Mouse (Mus musculus) left cerebral cortex, postnatal 36 days (tissue): ENCODE measurements around the gene Smap1. TPM values are rescaled to one million over a fixed set of nuclear protein-coding genes. Genes with fewer than 3 reads are reported as not detected.

ENCODE experiments used
- DNase-seq, 2 experiments: peaks; one replicate each; pipeline ENCODE4 v3.0.0; 2021 to 2022; ENCODE audit warnings: low spot score in 2 of 2, mixed read lengths in 1 of 2
- intact Hi-C: fragments of 180-260 bp; cut with DNase I; formaldehyde crosslinking; loops from one replicate; pipeline ENCODE4 v1.15.1; 2025
- total RNA-seq, 2 experiments: library from RNA; stranded (reverse); gene quantifications; 2 replicates each; pipeline ENCODE4 v1.2.3; 2021

Gene Smap1
- total RNA-seq, 2 experiments from 2014 or later: 137 to 164 TPM

DNA sequence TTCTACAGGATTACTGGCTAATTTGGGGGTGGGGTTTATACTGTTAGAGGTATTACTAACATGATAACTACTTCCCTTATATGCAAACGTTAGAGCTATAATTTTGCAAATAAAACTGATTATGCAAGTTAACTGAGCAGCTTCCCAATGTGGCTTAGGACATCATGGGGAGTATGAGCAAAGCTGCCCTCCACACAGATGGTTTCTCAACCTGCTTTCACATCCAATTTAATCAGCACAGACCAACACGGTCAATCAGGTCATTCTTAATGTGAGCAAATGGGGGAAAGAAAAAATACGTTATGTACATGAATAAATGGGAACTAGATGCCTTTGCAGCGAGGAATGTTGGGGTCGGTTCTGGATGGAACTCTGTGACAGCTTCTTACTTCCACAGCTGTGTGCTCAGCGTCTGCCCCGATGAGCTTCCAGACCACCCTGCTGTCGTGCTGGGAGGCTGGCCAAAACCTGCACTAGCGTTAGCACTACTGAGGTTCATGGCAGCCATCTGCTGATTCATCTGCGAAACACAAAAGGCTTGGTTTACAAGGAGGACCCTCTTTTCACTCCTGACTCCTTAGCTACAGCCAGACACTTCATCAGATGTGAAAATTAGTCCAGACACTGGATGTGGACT, 76.0 kb downstream of the Smap1 start:
- DNase-seq: no peak
- intact Hi-C loops: no loop called here

DNA sequence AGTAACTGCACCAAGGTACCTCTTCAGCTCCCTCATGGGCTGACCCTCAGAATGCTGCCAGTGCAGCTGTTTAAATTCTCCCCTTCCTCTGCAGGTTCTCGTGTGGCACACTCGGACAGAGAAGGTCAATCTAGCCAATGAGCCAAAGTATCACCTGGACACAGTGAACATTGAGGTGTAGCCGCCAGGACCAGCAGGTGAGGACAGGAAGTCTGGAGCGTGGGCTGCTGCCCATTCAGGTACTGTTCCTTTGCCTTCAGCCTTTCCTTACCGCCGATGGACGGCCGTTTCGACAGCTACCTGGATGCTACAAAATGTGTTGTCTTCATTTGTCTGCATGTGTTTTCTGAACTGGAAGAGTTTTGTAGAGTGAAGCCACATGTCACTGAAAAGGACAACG, 77.1 kb downstream of the Smap1 start:
- DNase-seq: no peak
- intact Hi-C loops: no loop called here

DNA sequence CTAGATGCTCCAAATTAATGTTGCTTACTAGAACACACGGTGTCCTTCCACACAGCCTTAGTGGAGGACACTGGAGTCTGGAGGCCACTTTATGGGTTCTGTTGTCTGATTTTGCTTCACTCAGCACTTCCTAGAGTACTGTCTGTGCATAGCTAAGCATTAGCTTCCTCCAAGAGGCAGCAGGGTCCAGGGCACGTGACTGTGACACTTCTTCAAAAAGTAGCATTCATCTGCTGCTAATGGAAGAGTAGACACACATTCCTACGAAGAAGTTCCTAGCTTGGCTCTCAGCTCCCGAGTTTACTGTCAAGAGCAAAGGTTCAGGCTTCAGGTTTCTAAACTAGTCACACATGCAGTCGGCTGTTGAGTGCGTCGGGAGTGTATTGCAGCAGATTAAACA, 78.3 kb downstream of the Smap1 start:
- DNase-seq: no peak
- intact Hi-C loops: no loop called here

GRCm38 (mm10) chr1:23842629-23843028, 79.5 kb downstream of the Smap1 start:
- intact Hi-C loops: no loop called here
- DNase-seq: no peak

- intact Hi-C loops: no loop called here
These were observed 81.2 kb downstream of the Smap1 start for GRCm38 (mm10) chr1:23840924-23841323.

DNA sequence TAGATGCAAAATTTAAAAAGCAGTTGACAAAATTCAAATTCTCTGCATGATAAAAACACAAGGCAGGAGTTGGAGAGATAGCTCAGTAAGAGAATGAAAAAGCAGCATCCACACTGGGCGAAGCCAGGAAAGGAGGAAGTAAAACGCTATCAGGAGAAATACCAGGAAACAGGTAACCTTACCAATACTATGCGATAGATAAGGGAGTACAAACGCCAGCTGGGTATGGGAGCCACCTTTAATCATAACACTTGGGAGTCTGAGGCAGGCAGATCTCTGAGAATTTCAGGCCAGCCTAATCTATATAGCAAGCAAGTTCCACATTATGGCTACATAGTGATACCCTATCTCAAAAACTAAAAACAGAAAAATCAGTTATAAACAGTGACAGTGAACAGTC, 85.5 kb downstream of the Smap1 start:
- intact Hi-C loops: no loop called here
- DNase-seq: no peak

More at GRCm38 (mm10) chr1:23840924-23841323, 81.2 kb downstream of the Smap1 start:
- no peak for DNase-seq

DNA sequence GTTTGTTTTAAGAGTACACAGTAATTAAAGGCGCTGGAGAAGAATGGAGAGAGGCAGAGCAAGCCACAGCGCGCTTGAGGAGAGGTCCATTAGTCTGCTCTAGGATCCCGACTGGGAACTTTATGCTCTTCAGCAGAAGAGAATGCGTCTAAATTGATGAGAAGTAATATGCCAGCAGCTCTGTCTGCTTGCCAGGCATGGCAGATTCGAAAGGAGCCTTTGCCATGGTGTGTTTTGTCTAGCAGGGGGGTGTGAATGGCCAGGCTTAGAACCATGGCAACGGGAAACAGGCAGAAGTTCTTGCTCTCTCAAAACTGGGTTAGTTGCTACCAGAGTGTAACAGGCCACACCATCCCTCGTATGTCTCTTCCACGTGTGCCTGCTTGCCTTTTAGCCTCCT, 87.3 kb downstream of the Smap1 start:
- intact Hi-C loops: no loop called here
- DNase-seq: no peak

DNA sequence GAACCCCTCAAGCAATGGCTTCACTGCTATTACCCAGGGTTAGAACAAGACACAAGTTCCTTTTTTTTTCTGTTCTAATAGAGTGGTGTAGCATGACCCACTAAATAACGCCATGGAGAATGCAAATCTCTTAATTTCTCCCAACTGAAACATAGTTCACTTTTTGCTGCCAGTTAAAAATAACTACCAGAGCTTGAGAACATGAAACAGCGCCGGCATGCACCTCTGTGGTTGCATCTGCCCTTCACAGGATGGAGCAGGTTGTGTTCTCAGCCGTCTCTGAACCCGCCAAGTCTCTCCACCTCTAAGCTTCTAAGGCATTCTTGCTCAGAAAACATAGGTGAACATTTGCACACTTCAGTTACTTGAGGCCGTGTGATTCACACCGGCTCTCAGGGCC, 87.9 kb downstream of the Smap1 start:
- DNase-seq: no peak
- intact Hi-C loops: no loop called here

DNA sequence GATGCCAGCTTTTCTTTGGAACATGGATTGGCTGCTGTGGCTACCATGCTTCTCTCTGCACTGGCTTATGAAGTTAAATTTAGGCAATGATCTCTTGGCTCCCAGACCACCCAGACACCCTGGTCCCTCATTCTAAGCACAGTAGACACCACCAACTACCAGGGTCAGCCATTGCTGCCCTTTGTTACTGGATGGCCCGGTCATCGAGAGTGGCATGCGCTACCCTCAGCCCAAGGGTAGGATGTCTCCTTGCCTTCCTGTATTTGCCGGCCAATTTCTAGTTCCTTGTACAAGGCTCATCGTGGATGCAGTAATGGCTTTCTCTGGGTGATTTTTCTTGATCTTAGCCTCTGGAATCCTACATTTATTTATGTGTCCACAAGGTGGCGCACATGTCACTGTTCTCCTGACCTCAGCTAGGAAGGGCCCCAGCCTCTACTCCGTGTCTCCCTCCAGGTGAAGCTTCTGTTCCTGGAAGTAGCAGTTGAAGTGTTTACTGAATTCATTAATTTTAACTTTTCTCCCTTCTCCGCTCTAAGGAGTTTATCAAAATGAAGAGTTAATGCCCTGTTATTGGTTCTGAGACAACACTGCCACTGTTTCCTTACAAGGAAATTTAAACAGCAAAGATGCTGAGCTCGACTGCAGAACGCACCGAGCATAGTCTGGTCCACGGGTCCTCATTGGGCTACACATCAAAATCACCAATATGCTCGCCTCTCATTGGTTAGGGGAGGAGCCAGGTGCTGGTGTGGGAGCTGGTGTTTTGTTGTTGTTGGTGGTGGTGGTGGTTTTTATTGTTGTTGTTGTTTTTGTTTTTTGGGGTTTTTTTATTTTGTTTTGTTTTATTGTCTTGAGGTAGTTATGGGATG, 95.0 kb downstream of the Smap1 start:
- no peak for DNase-seq
- intact Hi-C loops: loop anchor here (5.0 to 10.0 kb wide), 2 partner anchors 205 to 348 kb away; partner anchors contain the start of gene Col9a1

DNA sequence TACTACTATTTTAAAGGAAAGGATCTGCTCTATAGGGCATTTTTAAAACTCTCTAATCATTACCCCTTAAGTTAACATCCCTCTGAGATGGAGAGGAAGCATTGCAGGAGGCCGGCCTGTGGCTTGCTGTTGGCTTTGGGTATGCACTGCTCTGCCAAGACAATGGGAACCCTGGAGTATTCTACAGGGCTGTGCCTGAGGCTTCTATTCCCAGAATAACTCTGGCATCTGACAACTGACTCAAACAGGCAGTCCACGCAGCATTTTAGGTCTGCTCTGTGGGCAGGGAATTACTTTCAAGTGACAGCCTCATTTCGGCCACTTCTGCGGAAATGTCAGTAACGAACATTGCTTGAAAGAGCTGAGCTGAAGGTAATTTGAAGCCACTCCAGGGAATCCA, 100.5 kb downstream of the Smap1 start:
- intact Hi-C loops: loop anchor here (10.0 kb wide), 1 partner anchor 353 kb away; the partner anchor contains the start of gene Col9a1

GRCm38 (mm10) chr1:23798306-23798705, 123.8 kb downstream of the Smap1 start:
- no peak for DNase-seq
- intact Hi-C loops: no loop called here

More for the DNA sequence above, 100.5 kb downstream of the Smap1 start:
- no peak for DNase-seq

Other genes with a start within 250 kb of the Smap1 start
- 10 to 100 TPM in 1 of 2 experiments, 1 to 10 TPM in 1; 9.0 to 10.2 TPM for gene B3gat2, start 160.6 kb downstream of the Smap1 start, total RNA-seq
- 10 to 100 TPM; 46.7 to 48.3 TPM for gene Sdhaf4, start 83.3 kb upstream of the Smap1 start, total RNA-seq
- 10 to 100 TPM; 28.8 to 29.9 TPM for gene Fam135a, start 178.0 kb upstream of the Smap1 start, total RNA-seq